Mouse (Mus musculus) C2C12 (cell line): Measurements from ENCODE around the gene Ghrhr.

Source experiments
- CTCF ChIP-seq: IDR thresholded peaks from one replicate; pipeline ENCODE4 v1.5.1; 2011; ENCODE audit not compliant: control insufficient read depth, insufficient read depth, insufficient read length
- MAX ChIP-seq: IDR thresholded peaks from one replicate; pipeline ENCODE4 v1.6.1; 2011; ENCODE audit warnings: mild to moderate bottlenecking, control low read depth
- MYOD1 ChIP-seq: IDR thresholded peaks from one replicate; pipeline ENCODE4 v1.6.1; 2011; ENCODE audit warnings: low read depth; ENCODE audit not compliant: control insufficient read depth, insufficient read length
- USF1 ChIP-seq: IDR thresholded peaks from one replicate; pipeline ENCODE4 v1.6.1; 2011; ENCODE audit warnings: low read depth, mild to moderate bottlenecking, control low read depth, moderate library complexity

- TF ChIP-seq CTCF (no peak), USF1 (no peak), MYOD1 (no peak), MAX (no peak)
Observed at GRCm38 (mm10) chr6:55398869-55399628, 23.0 kb downstream of the Ghrhr start.
